Mouse (Mus musculus) kidney, postnatal 10 days (tissue): Measurements from ENCODE around the gene Thegl.

Experiments used
- DNase-seq: peaks from one replicate; pipeline ENCODE4 v3.0.0; 2021; ENCODE audit warnings: mixed read lengths

Thegl gene

GRCm38 (mm10) chr5:77097686-77098085 is 81.9 kb downstream of the Thegl start:
- peak; percentile 16 for DNase-seq

- no peak for DNase-seq
Measured at GRCm38 (mm10) chr5:77098874-77099273, 83.1 kb downstream of the Thegl start.

GRCm38 (mm10) chr5:77099317-77099996 is 83.6 kb downstream of the Thegl start:
- DNase-seq: peak; percentile 73

- no peak for DNase-seq
Measured at GRCm38 (mm10) chr5:77099997-77100380, 84.2 kb downstream of the Thegl start.

- DNase-seq: no peak
Measured at GRCm38 (mm10) chr5:77100691-77101090, 84.9 kb downstream of the Thegl start.

GRCm38 (mm10) chr5:77102522-77103365 is 86.9 kb downstream of the Thegl start:
- no peak for DNase-seq

- no peak for DNase-seq
Measured at GRCm38 (mm10) chr5:77107146-77107822, 91.5 kb downstream of the Thegl start.

- no peak for DNase-seq
Measured at GRCm38 (mm10) chr5:77108806-77109205, 93.0 kb downstream of the Thegl start.

GRCm38 (mm10) chr5:77109814-77110213 is 94.0 kb downstream of the Thegl start:
- DNase-seq: no peak
